Mouse (Mus musculus) layer of hippocampus, adult 2 months (tissue): ENCODE measurements at regions not wholly inside any gene's neighbourhood (a gene's known extent, or its start where the extent isn't known, plus 50 kb on each side); places are given as distances from the start of the nearest gene placed in this dataset.
A peak's percentile ranks its signal among the peaks of the same experiment; 100 is the strongest.

Experiments
- DNase-seq, 2 experiments: peaks; one replicate each; pipeline ENCODE4 v3.0.0; 2022; ENCODE audit warnings: low spot score in 2 of 2
- H3K27ac ChIP-seq: fragments of 200-600 bp; 2 replicates; pipeline ENCODE4 v1.8.1; 2022
- H3K4me3 ChIP-seq: fragments of 200-600 bp; 2 replicates; pipeline ENCODE4 v1.8.1; 2022; ENCODE audit warnings: mild to moderate bottlenecking
- CTCF ChIP-seq: fragments of 200-600 bp; conservative IDR thresholded peaks from 2 replicates; pipeline ENCODE4 v1.8.1; 2022; ENCODE audit warnings: antibody characterized with exemption, mild to moderate bottlenecking, moderate library complexity

DNA sequence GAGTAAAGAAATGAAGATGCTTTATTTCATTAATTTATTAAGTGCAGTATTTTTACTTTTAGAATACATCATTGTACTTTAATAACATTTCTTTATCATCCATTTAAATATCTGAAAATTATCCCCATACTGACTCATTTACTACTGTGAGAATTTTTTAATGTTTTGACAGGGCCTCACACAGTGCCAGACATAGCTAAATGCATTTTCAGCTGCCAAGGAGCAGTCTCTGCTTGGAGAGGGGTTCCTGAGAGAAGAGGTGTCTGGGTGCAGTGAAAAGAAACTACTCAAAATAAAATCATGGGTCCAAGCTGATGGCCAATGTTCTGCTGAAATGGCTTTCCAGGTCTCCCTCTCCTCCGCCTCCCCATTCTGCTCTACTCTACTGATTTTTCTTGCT is 1116.3 kb upstream of the Ppp6c start:
- no peak overlapping the region for H3K4me3 ChIP-seq
- H3K27ac ChIP-seq: no peak overlapping the region
- TF ChIP-seq CTCF: no peak
- DNase-seq: no peak

DNA sequence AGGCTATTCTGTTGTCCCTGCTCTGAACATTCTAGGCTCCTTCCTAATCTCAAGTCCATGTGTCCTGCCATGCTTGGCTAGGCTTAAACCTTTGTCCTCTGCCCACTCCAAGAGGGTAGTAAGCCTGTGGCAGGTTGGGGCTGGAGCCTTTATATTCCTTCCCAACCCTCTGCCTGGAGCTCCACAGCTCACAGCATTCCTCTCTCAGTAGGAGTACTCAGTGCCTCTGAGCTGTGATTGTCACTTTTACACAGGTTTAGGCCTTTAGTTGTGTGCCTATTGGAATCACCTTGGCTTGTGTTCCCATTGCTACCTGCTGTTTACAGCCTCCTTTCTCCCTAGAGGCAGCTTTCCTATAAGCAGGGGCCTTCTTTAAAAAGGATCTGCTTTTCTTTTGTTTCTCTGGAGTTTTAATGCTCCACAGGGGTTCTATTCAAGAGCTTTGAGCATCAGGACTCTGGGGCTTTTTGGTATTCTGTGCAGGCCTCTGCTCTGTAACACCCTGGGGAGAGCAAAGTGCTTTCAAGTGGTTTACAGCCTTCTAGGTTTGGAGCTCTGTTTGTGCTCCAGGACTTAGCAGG is 1106.1 kb upstream of the Ppp6c start:
- Histone ChIP-seq H3K4me3 (no peak overlapping the region), H3K27ac (peak overlapping the region; percentile 43)
- DNase-seq: peak in 1 of 2 experiments; percentile 3
- no peak for TF ChIP-seq CTCF

DNA sequence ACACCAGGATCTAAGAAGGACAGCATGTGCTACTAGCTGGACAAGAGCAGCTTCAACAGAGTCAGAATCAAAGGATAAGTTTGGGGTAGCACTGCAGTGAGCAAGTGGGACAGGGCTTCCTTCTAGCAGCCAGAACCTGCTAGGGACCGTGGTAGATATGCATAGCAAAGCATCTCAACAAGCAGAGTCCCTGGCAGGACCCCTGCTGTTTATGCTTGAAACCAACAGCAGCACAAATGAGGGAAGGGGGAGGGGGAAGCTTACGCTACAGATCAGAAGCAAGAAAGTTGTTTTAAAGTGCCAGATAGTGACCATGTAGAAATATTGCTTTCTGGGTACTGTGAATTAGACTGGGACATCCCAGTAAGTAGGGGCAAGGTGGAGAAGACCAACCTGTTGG is 1095.3 kb upstream of the Ppp6c start:
- H3K27ac ChIP-seq: no peak overlapping the region
- no peak overlapping the region for H3K4me3 ChIP-seq
- no peak for TF ChIP-seq CTCF
- no peak for DNase-seq

DNA sequence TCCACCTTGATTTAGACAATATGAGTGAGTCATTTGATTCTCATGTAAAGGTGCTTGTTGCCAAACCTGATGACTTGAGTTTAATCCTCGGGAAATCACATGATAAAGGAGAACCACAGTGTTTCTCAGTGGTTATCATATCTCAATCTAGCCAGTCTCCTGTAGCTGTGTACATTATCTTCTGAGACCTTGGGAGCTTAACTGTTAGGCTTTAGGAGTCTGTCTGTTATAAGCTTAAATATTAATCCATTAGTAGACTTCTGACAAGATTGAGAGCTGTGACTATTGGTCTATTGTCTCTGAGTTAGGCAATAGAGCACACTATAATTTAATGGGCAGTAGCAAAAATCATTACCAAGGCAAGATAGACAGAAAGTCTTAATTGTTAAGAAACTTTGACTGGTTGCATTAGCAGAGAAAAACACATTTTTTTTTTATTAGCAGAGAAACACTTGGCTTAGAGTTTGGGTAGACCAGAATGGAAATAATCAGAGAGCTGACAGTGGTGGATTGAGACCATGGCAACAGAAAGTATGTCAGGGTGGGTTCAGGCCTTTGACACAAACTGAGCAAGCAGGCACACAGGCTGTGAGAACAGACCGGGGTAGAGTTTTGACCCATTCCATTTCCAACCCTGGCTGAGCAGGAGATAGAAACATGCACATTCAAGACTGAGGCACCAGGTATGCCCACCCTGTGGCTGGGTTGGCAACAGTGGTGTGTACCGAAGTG is 1094.6 kb upstream of the Ppp6c start:
- TF ChIP-seq CTCF: no peak
- DNase-seq: no peak
- H3K4me3 ChIP-seq: no peak overlapping the region
- H3K27ac ChIP-seq: no peak overlapping the region
